Mouse (Mus musculus): ENCODE measurements around the gene Gmds.

DNA sequence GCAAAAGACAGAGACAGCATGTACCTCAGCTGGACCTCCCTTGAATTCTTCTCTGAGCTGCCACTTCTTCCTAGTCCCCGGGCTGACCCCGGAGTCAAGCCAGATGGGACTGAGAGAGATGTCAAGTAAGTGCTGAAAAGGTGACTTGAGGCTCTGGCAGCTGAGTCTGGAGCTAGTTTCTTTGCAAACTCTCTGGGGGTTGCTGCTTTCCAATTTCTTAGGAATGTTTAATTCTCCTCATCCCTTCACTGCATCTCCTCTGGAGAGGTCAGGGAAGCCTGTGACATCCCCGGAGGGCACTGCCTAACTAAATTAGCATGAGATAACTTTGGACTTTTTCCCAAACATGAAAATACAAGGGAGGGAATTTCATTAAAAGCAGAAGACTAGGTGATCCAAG lies 378.0 kb downstream of the Gmds start:
- TF ChIP-seq CTCF (IDR thresholded peaks at IDR 0.05; ENCODE audit: control insufficient read depth, insufficient read depth, insufficient replicate concordance, low read depth, low read length), result no peak
- no peak for TF ChIP-seq POLR2A (IDR thresholded peaks at IDR 0.05; ENCODE audit: control insufficient read depth, low read depth, low read length)

Measured in testis, adult 2 months (tissue).